Mouse (Mus musculus) adrenal gland, postnatal 10 days (tissue): ENCODE data around the gene Slc48a1. TPM values are rescaled to one million over a fixed set of nuclear protein-coding genes. Genes with fewer than 3 reads are reported as not detected.

ENCODE experiments used
- DNase-seq: peaks from one replicate; pipeline ENCODE4 v3.0.0; 2021; ENCODE audit warnings: mixed read lengths
- total RNA-seq, 2 experiments: library from RNA; stranded (reverse); gene quantifications; 2 replicates each; pipeline ENCODE4 v1.2.3; 2021

Gene Slc48a1
- total RNA-seq, 2 experiments from 2014 or later: 66.1 to 78.6 TPM

DNA sequence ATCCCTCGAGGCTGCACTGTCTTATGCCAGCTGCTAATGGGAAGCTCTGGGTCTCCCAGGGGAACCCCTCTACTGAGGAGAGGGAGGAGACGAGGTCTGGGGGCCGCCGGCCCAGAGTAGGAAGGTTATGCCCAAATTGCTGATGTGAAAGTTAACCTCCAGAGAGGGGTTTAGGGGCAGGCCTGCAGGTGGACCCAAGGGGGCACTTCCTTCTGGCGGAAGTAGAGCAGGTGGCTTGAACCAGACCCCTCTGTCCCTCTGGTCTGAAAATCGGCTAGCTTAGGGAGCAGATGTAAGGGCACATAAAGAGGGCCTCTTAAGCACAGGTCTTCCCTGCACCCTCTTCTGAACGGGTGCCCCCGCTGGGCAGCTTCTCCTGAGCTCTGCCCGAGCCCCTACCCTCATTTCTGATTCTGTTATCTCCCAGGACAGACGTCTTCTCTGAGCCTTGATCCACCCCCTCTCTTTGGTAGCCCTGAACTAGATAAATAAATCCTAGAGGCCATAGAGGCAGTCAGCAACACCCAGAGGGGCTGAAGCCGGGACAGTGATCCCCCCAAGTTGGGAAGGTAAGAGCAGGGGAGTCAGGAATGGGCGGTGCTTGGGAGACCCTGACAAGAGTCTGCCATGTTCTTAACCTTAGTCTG is 47.7 kb downstream of the Slc48a1 start:
- DNase-seq: peak; percentile 14

DNA sequence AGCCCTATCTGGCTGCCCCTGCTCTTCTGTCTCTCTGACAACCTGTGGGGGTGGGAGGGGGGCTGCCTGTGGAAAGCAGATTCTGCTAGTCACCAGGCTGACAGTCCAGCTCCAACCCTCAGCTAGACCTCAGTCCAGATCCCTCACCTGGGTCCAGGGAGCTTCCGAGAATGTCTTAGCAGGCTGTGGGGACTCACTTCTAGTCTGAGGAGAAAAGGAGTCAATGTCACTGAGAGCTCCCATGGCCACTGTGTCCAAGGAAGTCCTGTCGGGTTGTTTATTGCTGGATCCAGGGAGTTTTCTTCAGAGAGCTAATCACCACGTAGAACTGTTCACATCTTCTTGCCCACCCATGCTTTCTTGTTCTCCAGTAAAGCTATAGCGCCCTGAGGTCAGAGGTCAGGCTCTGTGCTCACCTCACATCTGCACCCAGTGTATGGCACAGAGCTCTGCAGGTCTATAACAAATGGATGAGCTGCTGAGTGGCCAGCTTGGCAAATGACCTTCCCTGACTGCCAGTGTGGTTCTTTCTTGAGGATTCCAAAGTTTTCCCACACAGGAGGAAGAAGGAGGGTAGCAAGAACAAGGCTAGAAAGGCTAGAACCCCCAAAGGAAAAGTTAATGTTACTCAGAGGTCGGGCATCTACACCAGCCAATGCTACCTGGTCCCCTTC is 48.4 kb downstream of the Slc48a1 start:
- DNase-seq: peak; percentile 19

DNA sequence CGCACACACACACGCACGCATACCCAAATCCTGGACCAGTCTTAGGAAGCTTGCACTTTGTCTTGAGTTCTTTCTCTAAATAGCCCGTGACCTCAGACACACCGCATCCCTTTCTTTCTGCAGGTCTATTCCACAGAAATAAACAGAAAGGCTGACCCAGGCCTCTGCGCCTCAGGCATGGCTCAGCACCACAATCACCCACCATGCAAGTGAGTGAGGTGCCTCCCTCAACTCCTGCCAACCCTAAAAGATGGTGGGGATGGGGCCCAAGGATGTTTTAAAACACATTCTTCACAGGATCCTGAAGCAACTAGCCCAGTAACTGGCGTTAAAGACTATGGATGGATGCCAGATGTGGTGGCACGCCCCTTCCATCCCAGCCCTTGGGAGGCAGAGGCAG is 49.1 kb downstream of the Slc48a1 start:
- DNase-seq: peak; percentile 10

DNA sequence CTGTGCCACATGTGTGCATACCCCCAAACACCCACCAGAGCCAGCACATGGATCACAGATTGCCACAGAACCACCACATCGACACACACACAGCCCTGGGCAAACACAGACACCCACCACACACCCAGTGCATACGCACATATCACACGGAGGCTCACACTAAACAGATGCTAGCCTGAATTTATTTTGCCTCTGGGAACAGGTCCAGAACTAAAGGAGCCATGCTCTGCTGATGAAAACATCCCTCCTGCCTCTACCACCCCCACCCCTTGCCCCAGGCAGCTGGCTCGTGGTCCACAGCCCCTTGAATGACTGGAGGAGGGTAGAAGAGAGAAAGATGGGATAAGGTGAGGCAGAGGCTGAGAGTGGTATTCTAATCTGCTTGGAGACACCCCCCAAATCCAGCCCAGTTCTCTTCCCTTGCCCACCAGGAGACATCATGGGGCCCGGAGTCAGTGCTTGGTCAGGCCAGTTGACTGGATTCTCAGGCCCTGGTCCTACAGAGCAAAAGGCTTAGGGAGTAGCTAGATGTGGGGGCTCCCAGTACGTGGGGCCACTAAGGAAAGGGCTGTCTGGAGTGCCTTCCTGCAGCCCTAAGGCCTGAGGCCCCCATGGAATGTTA is 50.0 kb downstream of the Slc48a1 start:
- DNase-seq: peak; percentile 15

DNA sequence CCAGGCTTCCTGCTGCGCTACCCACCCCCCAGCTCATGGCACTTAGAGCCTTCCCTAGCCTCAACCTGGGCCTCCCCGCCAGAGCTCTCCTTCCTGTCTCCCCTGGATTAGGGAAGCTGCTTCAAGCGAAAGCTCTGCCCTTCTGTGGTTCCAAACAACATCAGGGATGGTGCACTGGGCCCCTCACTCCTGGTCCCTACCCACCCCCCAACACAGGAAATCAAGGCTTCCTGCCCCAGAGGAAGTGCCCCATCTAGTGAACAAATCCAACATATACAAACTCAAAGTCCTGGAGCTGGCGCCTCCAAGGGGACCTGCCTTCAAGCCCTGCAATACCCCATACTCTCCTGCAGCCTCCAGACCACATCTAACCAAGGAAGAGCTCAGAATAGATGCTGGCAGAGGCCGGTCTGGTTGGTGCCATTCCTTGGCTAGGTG is 50.6 kb downstream of the Slc48a1 start:
- DNase-seq: peak; percentile 37

DNA sequence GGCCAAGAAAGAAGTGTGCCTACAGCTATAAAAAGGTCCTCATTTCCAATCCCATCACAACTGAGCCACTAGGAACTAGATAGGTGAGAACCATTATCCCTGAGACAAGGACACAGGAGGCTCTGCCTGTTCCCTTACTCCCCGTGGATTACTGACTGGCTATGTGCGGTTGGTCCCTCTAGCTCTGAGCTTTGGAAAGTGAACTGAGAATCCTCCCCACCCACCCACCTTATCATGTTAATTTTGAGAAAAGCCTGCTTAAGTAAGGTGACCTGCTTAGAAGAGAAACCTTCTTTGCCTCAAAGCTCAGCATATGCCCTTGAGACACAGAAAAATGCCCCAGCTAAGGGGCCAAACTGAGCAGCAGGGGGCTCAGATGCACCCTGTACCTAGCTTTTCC is 51.1 kb downstream of the Slc48a1 start:
- no peak for DNase-seq

DNA sequence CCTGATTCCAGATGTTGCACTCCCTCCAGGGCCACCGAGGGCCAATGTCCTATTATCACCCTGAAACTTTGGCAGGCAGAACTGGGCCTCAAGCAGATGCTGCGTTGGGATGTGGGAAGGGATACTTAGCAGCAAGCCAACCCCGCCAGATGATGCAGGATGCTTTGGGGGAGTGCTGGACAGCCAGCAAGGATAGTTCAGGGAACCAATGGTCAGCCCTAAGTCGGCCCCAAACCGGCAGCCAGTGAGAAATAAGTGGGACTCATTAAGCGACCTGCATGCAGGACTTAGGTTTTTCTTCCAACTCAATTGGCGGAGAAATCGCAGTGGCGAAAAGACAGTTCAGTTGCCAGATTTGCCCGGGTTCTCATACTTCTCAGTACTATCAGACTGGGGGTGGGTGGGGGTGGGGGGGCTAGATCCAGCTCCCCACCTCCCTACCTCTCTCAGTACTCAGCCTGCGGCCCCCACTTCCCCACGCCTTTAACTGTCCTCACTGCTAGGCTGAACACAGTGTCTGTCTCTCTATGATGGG is 52.0 kb downstream of the Slc48a1 start:
- peak; percentile 43 for DNase-seq

DNA sequence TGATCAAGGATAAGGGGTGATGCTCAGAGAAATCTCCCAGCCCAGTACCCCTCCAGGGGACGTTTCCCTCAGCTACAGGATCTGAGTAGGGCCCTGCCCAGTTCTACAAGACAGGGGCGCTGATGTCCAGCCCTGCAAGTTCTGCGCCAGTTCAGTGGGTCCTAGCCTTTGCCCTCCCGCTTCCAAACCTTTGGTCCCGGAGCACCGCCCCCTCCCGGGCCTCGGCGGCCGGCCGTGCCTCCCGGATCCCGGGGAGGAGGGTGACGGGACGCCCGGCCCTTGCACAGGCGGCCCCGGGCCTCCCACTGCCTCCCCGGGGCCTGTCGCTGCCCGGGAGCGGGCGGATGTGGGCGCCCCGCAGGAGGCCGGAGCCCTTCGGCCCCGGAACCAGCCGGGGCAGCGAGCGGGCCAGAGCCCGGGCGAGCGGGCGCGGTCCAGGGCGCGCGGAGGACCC is 52.5 kb downstream of the Slc48a1 start:
- DNase-seq: peak; percentile 70

DNA sequence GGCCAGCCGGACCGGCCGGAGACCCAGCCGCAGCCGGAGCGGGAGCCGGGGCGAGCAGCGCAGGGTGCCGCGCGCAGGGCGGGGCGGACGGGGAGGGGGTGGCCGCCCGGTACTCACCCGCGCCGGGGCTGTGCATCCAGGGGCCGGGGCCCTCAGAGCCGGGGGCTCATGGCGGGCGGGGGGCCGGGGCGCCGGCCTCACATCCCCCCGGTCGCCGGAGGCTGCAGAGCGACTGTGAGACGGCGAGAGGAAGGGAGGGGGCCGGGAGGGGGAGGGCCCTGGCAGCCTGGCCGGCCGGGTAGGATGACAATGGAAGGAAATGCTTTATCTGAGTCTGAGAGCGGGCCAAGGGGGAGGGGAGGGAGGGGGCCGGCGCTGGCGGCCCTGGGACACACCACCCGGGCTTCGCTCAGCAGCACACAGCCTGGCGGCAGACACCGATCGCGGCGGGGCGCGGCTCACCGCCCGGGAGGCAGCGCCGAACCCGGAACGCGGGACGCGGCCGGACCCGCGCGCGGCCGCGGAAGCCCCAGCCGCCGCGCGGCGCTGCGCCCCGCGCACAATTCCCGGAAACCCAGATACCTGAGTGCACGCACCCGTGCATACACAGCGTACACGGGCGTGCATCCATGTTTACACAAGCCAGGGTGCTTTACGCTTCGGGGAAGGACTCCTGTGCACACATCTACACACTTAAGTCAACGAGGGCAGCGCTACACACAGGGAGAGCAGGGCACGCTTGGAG is 53.1 kb downstream of the Slc48a1 start:
- DNase-seq: peak; percentile 82

DNA sequence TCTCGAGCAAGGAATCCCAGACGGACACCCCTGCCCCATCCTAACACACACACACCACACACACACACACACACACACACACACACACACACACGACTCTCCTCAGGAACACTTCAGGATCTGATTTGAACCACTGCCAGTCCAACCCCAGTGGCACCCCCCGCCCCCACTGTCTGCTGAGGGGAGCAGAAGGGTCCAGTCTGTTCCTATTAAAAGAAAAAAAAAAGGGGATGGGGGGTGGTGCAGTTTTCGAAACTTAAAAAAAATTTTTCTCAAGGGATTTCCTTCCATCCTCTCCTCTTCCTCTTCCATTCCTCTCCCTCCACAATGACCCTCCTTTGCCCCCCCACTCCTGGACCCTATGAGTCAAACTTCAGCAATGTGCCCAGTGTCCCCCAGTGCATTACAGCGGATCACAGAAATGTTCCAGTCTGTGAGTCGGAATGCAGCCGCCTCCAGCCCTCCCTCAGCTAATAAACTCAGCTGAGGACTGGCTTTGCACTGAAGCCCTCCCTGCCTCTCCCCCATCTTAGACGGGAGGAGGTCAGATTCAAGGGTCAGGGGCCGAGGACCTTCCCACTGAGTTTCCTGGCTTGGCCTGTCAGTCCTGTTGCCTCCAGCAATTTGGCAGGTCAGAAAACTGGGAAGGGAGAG is 53.8 kb downstream of the Slc48a1 start:
- peak; percentile 67 for DNase-seq

DNA sequence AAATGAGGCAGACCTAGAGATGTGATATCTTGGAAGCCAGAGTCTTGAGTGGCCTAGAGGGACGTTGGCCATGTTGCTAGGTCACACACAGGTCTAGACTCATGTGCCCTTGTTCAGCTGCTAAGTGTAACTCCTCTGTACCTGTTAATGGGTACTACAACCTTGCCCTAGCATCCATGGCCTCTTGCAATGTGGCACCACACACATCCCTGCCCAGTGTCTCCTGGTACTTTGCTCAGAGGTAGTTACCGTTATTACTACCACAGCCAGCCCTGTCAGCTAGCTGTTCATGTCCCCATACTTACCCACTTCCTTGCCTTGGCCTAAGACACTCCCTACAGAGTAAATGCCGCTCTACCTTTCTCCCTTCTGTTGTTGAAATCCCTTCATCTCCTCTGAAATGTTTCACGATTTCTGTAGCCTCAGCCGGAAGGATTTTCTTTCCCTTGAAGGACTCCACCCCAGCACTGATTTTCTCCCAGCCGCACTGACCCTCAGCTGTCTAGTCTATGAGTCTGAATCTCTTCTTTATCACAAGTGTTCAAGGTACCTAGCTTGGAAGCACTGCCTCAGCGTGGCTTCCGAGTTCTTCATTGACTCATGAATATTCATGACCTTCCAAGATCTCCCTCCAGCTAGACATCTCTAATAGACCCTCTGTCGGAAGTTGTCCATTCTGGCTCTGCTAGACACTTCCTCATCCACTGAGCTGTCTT is 54.6 kb downstream of the Slc48a1 start:
- peak; percentile 21 for DNase-seq

DNA sequence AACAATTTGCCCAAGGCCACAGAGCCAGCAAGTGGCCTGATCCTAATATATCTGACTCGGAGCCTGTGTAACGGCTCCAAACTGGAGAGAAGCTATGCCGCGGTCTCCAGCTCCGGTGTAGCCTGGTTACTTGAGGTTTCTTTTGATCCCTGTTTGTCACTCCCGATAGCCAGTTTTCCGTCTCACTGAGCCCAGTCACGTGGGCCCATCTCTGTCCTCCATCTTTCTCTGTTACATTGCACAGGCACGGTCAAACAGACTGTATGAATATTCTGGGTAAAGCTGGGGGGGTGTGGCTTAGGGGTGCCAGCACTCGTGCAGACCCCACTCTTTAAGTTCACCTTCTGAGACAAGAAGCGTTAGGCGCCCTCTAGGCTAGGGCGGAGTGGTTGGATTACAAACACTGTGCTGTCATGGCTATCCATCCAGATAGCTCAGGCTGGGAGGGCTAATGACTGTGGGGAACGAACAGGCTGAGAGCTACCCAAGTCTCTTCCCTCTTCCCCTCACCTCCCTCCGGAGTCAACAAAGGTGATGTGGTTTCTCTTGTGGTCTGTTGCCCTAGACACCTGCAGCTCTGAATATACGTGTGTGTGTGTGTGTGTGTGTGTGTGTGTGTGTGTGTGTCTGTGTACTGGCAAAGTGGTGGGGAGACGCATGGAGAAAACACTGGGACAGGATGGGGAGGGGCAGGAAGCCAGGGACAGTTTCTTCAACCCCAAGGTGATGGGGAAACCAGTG is 58.0 kb downstream of the Slc48a1 start:
- DNase-seq: peak; percentile 14

DNA sequence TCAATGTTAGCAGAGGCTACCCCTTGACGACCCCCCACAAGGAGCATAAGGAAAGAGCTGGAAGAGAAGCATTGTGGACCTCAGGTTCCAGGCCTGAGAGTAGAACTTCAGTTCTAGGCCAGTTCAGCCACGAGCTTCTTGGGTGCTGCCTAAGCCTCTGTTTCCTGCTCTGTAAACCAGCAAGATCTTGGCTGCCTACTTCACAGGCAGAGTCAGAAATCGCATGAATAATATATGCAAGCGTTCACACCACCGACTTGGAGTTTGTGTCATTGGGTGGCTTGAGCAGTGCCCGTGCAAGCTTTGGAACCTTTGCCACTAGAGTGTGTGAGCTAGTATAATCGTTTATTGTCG is 58.6 kb downstream of the Slc48a1 start:
- no peak for DNase-seq

DNA sequence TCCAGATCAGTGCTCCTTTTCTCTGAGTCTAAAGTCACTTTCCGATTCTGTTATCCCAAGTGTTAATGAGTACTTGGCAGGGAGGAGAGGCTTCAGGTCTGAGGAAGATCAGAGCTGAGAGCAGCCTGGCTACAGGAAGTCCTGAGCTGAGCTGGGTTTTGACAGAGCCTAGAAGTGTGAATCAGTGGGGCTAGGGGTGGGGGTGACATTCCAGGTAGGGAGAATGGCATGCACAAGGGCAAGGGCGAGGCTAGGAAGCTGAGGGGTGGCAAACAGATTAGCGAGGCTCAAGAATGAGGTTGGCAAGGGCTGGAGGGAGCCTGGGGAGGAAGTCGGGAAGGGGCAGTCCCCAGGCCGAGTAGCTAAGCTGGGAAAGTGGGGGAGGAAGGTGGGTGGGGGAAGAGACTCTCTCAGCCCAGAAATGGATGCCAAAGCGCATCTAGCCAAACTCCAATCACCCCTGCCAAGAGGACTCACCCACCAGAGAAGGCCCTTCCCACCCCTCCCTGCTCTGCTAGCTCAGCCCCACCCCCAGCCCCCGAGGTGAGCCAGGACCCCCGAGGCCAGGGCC is 59.3 kb downstream of the Slc48a1 start:
- DNase-seq: no peak

DNA sequence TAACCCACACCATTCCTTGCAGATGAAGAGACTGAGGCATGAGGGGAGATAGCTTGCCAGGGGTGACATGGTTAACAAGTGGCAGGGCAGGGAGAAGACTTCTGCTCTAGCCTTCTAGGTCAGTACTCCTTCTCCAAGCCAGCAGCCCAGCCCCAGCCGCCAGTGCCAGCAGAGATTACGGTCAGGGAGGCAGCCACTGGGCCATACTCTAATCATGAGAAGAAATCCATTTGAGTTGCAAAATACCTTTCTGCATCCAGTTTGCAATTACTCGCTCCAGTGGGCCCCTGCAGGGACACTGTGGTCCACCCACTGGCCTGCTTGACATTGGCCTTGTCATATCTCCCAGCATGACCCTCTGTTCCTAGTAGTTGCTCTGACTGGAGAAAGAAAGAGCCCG is 60.1 kb downstream of the Slc48a1 start:
- no peak for DNase-seq

DNA sequence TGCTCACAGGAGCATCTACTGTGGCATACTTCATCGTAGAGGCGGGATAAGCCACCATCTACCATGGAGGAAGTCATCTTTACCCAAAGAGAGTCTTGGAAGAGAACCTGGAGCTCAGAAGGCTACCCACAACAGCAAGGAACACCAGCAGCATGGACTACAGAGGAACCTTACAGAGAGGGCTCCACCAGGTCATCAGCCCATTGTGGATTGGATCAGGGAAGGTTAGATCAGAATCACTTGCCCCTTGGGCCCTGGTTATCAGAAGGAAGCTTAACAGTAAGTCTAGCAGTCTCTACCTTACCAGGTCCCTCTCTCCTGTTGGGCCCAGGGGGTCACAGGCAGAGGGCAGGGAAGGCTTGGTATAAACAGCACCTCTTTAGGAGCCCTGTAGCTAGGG is 60.7 kb downstream of the Slc48a1 start:
- no peak for DNase-seq

DNA sequence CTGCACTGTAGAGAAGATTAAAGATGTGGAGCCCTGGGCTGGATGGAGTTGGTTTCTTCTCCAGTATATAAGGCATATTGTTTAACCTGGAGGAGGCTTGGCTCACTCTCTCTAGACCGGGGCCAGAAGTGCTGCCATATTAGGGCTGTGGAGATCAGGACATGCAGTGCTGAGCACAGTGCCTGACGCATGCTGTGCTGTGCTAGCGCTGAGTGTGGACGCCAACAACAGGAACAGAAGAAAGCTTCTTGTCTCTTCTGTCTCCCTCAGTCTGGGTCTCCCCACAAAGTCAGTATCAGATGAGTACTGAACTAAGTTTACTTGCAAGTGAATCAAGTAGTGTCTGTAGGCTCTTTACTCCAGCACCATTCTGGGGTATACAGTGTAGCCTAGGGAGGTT is 61.2 kb downstream of the Slc48a1 start:
- no peak for DNase-seq

DNA sequence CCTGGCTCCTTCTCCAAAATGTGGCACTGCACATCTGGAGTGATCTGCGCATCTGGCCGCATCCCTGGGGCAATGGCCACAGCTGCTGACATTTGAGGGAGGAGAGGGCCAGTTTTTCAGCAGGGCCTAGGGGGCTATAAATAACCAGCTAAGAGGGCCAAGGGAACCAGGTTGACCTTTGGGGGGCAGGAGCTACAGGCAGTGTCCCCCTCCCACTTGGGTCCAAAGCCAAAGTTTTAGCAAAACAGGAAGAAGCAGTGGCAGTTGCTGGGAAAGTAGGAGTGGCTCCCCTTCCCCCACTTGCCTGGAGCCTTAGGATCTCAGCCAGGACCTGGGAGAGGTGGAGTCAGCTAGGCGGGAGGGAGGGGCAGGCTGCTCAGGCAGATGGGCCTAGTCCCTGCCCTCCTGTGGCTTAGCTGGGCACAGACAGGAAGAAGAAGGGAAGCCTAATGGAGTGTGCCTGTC is 61.7 kb downstream of the Slc48a1 start:
- DNase-seq: peak; percentile 82

DNA sequence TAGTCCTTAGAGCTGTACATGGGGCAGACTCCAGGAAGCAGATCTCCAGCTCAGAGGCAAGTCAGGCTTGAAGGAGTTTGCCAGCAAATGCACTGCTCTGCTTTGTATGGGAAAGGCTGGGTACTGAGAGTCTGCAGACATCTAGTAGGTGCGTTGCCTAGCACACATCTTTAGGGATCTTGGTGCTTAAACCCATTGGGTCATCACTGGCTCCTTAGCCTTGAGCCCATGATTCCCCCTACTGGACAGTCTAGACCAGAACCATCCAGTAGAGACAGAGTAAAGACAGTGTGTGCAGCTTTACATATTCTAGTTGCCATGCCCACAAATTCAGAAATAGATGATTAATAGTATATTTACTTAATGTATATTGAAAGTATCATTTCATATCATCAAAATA is 62.5 kb downstream of the Slc48a1 start:
- no peak for DNase-seq

DNA sequence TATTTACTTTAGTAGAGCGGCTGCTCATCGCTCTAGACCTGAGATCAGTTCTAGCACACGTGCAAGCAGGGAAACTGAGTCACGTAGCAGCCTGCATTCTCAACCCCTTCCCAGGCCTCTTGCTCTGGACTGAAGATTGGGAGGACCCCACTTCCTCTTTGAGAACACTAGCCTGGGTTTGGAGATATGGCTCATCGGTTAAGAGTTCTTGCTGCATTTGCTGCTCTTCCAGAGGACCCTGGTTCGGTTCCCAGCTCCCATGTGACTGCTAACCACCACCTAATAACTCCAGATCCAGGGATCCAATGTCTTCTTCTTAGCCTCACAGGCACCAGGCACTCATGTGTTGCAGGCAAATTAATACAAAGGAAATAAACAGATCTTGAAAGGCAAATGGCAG is 63.1 kb downstream of the Slc48a1 start:
- no peak for DNase-seq
